Mouse (Mus musculus): ENCODE results near the gene Fgfr2. TPM values are rescaled to one million over a fixed set of nuclear protein-coding genes. Genes with fewer than 3 reads are reported as not detected.

Fgfr2 gene
- polyA plus RNA-seq, 1 experiment from 2014 or later: 17.2 TPM

DNA sequence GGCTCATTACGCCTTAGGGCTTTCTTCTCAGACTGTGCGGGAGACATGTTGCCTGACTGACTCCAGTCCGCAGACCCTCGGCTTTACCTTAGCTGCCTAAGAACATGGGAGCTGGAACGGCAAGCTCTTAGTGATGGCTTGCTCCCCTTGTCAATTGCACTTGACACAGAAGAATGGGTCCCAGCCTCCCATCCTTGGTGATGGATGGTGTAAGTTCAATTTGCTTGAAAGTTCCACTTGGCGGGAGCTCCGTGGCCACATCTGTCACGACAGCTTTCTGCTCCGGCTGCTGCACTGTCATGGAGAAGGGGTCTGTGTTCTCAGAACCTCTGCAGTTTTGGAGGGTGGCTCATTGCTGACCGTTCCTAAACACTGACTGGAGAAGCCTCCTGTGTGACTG lies 1518.2 kb downstream of the Fgfr2 start:
- Histone ChIP-seq H3K9ac (no peak overlapping the region), H3K36me3 (no peaks in the 10 kb centered on the region), H3K4me1 (replicated peaks) (peaks cover 3% of the 10 kb centered on the region; the same call in 1 of the 2 replicates), H3K4me2 (no peak overlapping the region), H3K27ac (no peak overlapping the region), H3K27me3 (0 out of 2 replicates have a peak, but pooled peaks cover 2% of the 10 kb centered on the region), H3K9me3 (replicated peaks) (no peaks in the 10 kb centered on the region), H3K4me3 (no peak overlapping the region)
- WGBS: 86% methylated on average over 10 of the region's 10 CpGs
- no peak for ATAC-seq (replicated peaks; ENCODE audit: insufficient number of reproducible peaks, insufficient read depth, low FRiP score, low read depth)

DNA sequence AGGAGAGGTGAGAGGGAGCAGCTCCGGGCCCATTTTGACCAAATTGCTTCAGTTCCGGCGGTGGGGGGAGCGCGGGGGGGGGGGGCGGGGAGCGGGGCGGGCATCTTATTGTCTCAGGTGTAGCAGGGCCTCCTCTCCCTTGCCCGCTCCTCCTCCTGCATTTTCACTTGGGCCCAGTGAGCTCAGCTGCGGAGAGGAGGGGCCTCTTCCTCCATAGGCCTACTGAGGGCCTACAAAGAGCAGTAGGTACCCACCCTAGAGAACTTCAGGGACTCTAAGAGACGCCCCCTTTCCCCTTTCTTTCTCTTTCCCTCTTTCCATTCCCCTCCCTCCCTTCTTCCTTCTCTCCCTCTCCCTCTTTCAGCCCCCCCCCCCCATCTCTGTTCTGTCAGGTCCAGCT lies 1520.0 kb downstream of the Fgfr2 start:
- ATAC-seq (replicated peaks; ENCODE audit: insufficient number of reproducible peaks, insufficient read depth, low FRiP score, low read depth): no peak
- no peak overlapping the region for H3K4me3 ChIP-seq
- no peak overlapping the region for H3K4me2 ChIP-seq
- H3K27me3 ChIP-seq: peaks cover 13% of the 10 kb centered on the region
- no peaks in the 10 kb centered on the region for H3K9me3 ChIP-seq (replicated peaks)
- no peak overlapping the region for H3K27ac ChIP-seq
- H3K4me1 ChIP-seq (replicated peaks): peaks cover 6% of the 10 kb centered on the region
- H3K36me3 ChIP-seq: no peaks in the 10 kb centered on the region
- 21% methylated on average over 10 of the region's 11 CpGs for WGBS
- H3K9ac ChIP-seq: no peak overlapping the region

DNA sequence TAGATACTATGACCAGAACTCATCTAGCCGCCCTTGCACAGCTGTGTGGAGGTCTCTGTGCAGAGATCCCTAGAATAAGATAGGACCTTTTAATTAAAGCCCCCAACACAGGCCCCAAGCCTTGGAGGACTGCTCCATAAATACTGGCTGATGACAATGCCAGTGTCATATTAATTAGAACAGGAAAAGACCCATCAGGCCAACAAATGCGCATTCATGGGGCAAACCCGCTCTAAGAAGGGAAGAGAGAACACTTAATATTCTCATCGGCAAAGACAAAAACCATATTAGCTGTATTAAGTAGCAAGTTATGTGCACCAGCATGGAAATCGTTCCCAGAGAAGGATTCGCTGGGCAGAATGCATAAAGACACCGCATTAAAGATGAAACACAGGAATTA lies 1521.0 kb downstream of the Fgfr2 start:
- no peak for ATAC-seq (replicated peaks; ENCODE audit: insufficient number of reproducible peaks, insufficient read depth, low FRiP score, low read depth)
- Histone ChIP-seq H3K27ac (no peak overlapping the region), H3K36me3 (no peaks in the 10 kb centered on the region), H3K4me3 (no peak overlapping the region), H3K4me2 (no peak overlapping the region), H3K9ac (no peak overlapping the region), H3K9me3 (replicated peaks) (no peaks in the 10 kb centered on the region), H3K27me3 (peaks cover 22% of the 10 kb centered on the region), H3K4me1 (replicated peaks) (peaks cover 5% of the 10 kb centered on the region)
- 84% methylated on average over 7 of the region's 7 CpGs for WGBS

DNA sequence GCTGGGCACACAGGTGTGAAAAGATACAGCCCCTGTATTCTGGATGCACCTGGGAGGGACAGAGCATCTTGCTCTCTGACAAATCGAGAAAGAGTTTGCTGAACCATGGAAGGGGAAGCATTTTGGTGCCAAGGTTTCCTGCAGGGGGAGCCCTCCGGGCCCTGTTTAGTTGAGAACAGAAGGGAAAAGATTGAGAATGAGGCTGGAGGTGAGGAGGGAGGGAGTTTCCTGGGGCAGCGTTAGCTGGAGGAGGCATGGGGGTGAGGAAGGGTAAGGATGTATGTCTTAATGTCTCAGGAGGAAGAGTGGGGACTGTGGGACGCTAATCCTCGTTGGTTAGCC lies 1524.7 kb downstream of the Fgfr2 start:
- Histone ChIP-seq H3K9me3 (replicated peaks) (no peaks in the 10 kb centered on the region), H3K4me2 (no peak overlapping the region), H3K9ac (no peak overlapping the region), H3K27me3 (peaks cover 22% of the 10 kb centered on the region), H3K4me1 (replicated peaks) (peaks cover 5% of the 10 kb centered on the region), H3K36me3 (no peaks in the 10 kb centered on the region), H3K4me3 (no peak overlapping the region), H3K27ac (no peak overlapping the region)
- no peak for ATAC-seq (replicated peaks; ENCODE audit: insufficient number of reproducible peaks, insufficient read depth, low FRiP score, low read depth)
- 9% methylated on average over 5 of the region's 5 CpGs for WGBS

DNA sequence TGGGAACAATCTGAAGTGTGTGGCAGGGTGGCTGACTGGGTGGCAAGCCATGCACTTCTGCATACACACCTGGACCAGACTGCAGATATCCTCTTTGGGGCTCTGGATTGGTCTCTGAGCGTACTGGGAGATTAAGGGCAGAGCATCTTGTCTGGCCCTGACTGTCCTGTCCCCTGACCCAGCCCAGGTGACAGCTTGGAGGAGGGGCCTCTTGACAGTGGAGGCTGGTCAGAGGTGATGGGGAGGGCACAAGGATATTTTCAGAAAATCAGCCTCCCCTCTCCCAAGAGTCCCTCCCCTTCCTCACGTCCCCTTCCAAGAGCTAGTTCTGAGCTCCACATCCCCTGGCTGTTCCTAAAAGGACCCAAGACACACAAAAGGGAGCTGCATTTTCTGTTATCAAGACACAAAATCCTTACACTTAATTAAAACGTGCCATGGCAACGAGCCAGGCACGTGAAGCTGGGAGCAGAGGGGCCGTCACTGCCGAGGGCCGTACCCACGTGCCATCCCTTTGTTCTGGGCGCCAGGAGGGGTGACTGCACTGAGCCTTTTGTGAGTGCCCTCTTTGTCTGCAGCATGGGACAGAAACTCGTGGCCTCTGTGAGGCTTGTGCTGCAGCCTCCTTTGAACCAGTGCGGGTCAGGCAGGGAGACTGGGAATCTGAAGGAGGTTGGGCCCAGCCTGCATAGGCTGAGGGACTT lies 1525.2 kb downstream of the Fgfr2 start:
- Histone ChIP-seq H3K4me3 (no peak overlapping the region), H3K9ac (no peak overlapping the region), H3K4me1 (replicated peaks) (peaks cover 5% of the 10 kb centered on the region), H3K4me2 (0 out of 2 replicates have a peak overlapping the region, but pooled peaks have one; percentile 8), H3K9me3 (replicated peaks) (no peaks in the 10 kb centered on the region), H3K27ac (no peak overlapping the region), H3K27me3 (peaks cover 22% of the 10 kb centered on the region), H3K36me3 (no peaks in the 10 kb centered on the region)
- 19% methylated on average over 12 of the region's 12 CpGs for WGBS
- no peak for ATAC-seq (replicated peaks; ENCODE audit: insufficient number of reproducible peaks, insufficient read depth, low FRiP score, low read depth)

DNA sequence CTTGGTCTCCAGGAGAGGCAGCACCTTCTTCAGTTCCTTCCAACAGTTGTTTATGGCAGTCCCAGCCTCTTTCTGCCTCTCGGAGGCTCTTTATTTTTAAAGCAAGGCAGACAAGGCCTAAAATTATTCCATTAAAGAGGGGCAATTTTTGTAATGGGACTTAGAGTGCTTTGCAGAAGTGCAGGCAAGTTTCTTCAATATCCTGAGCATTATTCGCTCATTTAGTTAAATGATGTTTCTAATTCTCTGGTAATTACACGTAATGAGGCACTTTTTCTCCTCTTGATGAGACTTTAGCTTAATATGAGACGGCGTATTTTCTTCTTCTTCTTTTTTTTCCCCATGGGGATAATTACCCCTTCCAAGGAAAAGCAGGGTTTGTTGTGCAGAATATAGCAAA lies 1537.6 kb downstream of the Fgfr2 start:
- Histone ChIP-seq H3K36me3 (no peaks in the 10 kb centered on the region), H3K27me3 (0 out of 2 replicates have a peak, but pooled peaks cover 4% of the 10 kb centered on the region), H3K4me1 (replicated peaks) (no peaks in the 10 kb centered on the region), H3K27ac (no peak overlapping the region), H3K4me3 (no peak overlapping the region), H3K4me2 (no peak overlapping the region), H3K9me3 (replicated peaks) (no peaks in the 10 kb centered on the region), H3K9ac (no peak overlapping the region)
- no peak for ATAC-seq (replicated peaks; ENCODE audit: insufficient number of reproducible peaks, insufficient read depth, low FRiP score, low read depth)
- WGBS: 80% methylated on average over 5 of the region's 5 CpGs

DNA sequence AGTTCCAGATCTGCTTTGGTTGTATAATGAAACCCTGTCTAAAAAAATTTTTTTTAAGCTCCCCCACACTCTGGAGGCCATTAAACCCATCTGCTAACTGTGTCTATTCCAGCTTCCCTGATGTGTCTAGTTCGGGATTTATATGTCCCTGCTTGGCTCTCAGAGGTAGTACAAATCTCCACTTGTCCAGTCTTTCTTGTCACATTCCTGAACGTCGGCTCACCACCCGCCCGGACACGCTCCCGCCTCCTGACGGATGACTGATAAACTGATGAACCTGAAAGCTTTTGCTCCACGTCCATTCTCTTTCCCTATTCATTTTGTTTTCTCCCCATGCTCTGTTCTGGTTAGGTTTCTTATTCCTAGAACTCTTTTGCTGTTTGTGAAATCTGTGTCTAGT lies 1541.0 kb downstream of the Fgfr2 start:
- Histone ChIP-seq H3K9me3 (replicated peaks) (no peaks in the 10 kb centered on the region), H3K4me3 (no peak overlapping the region), H3K4me1 (replicated peaks) (no peaks in the 10 kb centered on the region), H3K27ac (no peak overlapping the region), H3K36me3 (no peaks in the 10 kb centered on the region), H3K9ac (no peak overlapping the region), H3K4me2 (no peak overlapping the region), H3K27me3 (0 out of 2 replicates have a peak, but pooled peaks cover 4% of the 10 kb centered on the region)
- no peak for ATAC-seq (replicated peaks; ENCODE audit: insufficient number of reproducible peaks, insufficient read depth, low FRiP score, low read depth)
- WGBS: 17% methylated on average over 9 of the region's 9 CpGs

DNA sequence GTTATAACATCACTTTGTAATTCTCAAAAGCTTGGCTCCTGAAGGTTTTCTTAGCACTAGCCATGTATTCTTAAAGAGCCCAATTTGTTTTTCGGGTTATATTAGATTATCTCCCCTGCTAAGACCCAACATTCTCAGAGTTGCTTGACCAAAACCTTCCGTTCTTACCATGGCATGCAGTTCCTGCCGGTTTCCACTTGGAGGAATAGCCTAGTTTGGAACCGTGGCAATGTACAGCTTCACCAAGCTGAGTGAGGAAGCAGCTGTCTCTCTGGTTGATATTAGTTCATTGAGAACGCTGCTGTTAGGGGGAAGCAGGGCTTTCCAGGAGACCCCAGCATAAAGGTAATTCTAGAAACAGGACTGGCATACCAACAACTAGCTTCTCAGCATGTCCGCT lies 1547.9 kb downstream of the Fgfr2 start:
- WGBS: 74% methylated on average over 6 of the region's 6 CpGs

DNA sequence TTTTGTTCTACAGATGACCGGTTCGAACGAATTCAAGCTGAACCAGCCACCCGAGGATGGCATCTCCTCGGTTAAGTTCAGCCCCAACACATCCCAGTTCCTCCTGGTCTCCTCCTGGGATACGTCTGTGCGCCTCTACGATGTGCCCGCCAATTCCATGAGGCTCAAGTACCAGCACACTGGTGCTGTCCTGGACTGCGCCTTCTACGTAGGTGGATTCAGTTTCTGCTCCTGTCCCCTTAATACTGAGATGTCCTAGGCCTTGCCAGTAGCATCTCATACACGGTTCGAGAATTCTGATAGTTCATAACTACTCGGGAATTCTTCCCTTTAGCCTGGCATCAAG lies 1562.5 kb downstream of the Fgfr2 start:
- Histone ChIP-seq H3K4me3 (peak overlapping the region; percentile 93), H3K27ac (peak overlapping the region; percentile 94), H3K27me3 (peaks cover 36% of the 10 kb centered on the region), H3K9me3 (replicated peaks) (no peaks in the 10 kb centered on the region), H3K9ac (peak overlapping the region; percentile 90), H3K4me2 (peak overlapping the region; percentile 66), H3K36me3 (peaks cover 36% of the 10 kb centered on the region), H3K4me1 (replicated peaks) (peaks cover 23% of the 10 kb centered on the region)
- ATAC-seq (replicated peaks; ENCODE audit: insufficient number of reproducible peaks, insufficient read depth, low FRiP score, low read depth): peak; percentile 57
- 1% methylated on average over 14 of the region's 14 CpGs for WGBS

More for the DNA sequence above, 1547.9 kb downstream of the Fgfr2 start:
- ATAC-seq (replicated peaks; ENCODE audit: insufficient number of reproducible peaks, insufficient read depth, low FRiP score, low read depth): no peak
- Histone ChIP-seq H3K4me1 (replicated peaks) (no peaks in the 10 kb centered on the region), H3K27ac (no peak overlapping the region), H3K27me3 (no peaks in the 10 kb centered on the region), H3K36me3 (peaks cover 30% of the 10 kb centered on the region), H3K9ac (no peak overlapping the region), H3K9me3 (replicated peaks) (no peaks in the 10 kb centered on the region), H3K4me3 (no peak overlapping the region), H3K4me2 (no peak overlapping the region)

DNA sequence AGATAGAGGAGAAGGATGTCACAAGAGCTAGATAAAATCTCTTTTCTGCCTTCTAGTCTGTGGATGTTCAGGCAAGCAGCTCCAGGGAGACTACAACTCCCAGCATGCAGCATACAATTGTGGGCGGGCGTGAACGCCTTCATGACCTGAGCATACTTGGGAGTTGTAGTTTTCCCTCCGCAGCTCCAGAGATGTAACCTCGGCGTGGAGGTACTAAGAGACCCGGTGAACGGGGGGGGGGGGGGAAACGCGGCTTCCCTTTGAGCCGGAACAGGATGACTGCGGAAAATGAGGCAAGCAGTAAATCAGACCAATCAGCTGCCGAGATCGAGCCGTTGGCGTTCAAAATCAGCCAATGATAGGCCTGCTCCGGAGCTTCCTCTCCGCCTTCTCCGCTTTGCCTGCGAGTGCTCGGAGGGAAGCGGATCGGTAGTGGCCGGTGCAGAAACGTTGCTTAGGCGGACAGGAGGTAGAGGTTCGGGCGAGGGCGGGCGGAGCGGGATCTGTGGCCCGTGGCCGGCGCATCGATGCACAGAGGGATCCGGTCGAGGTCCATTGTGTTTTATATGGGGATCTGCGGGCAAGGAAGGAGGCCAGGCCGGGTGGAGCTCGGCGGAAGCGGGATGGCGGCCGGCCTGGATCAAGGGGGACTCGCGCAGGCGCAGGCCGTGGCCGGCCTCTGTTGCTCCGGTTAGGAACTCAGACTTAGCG lies 1563.0 kb downstream of the Fgfr2 start, which contains the start of gene Bub3:
Gene Bub3 (plus strand): TSS at position 237 of the 711 bp plus-strand sequence.
- H3K9me3 ChIP-seq (replicated peaks): no peaks in the 10 kb centered on the region
- under 1% methylated on average over 45 of the region's 51 CpGs for WGBS
- ATAC-seq (replicated peaks; ENCODE audit: insufficient number of reproducible peaks, insufficient read depth, low FRiP score, low read depth): peak; percentile 96

DNA sequence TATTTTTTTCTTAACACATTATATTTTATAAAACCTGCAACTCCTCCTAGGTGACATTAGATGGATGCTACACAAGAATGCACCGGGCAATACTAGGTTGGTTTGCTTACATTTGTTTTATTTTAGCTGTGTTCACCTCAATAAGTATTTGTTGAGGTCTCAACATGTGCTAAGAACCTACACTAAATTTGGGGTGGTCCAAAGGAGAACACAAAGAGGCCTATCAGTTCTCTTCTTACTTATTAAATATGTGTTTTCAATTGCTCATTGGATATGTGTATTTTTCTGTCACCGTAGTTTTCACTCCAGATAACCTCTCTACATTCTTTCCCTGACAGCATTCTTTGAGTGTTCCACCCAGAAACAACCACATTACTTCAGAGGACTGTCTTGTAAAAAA lies 1565.4 kb downstream of the Fgfr2 start:
- Histone ChIP-seq H3K36me3 (peaks cover 10% of the 10 kb centered on the region), H3K4me2 (no peak overlapping the region), H3K27ac (no peak overlapping the region), H3K4me1 (replicated peaks) (peaks cover 40% of the 10 kb centered on the region), H3K9ac (no peak overlapping the region), H3K27me3 (peaks cover 65% of the 10 kb centered on the region), H3K4me3 (no peak overlapping the region), H3K9me3 (replicated peaks) (no peaks in the 10 kb centered on the region)
- WGBS: 50% methylated on average over 2 of the region's 2 CpGs
- ATAC-seq (replicated peaks; ENCODE audit: insufficient number of reproducible peaks, insufficient read depth, low FRiP score, low read depth): no peak

More for the DNA sequence above, 1563.0 kb downstream of the Fgfr2 start, which contains the start of gene Bub3:
- Histone ChIP-seq H3K27ac (peak within 1 kb of the TSS; percentile 94), H3K4me2 (peak within 1 kb of the TSS; percentile 66), H3K27me3 (peaks cover 41% of the 10 kb centered on the region), H3K4me1 (replicated peaks) (peaks cover 29% of the 10 kb centered on the region), H3K36me3 (peaks cover 32% of the 10 kb centered on the region), H3K9ac (peak within 1 kb of the TSS; percentile 90), H3K4me3 (peak within 1 kb of the TSS; percentile 93)
